Mouse (Mus musculus) layer of hippocampus, adult 18-20 months (tissue): ENCODE measurements around the gene Hist1h2ae. TPM values are rescaled to one million over a fixed set of nuclear protein-coding genes. Genes with fewer than 3 reads are reported as not detected.
"Not testable (repeated sequence)": the region's sequence is repeated elsewhere in the genome, so short reads cannot be mapped to it uniquely, and the experiment has no call there.

ENCODE experiments used
- DNase-seq, 2 experiments: peaks; one replicate each; pipeline ENCODE4 v3.0.0; 2022; ENCODE audit warnings: low spot score in 2 of 2
- long read RNA-seq: library from polyadenylated mRNA; stranded (forward); transcript quantifications from one replicate; pipeline ENCODE4 v2.0.0, GENCODE M21; 2021
- total RNA-seq, 2 experiments: library from RNA; stranded (reverse); gene quantifications; 2 replicates each; pipeline ENCODE4 v1.2.3; 2021

Gene Hist1h2ae
- total RNA-seq: 1 to 10 TPM; 3.9 to 8.2 TPM
- long read RNA-seq: 0 reads

DNA sequence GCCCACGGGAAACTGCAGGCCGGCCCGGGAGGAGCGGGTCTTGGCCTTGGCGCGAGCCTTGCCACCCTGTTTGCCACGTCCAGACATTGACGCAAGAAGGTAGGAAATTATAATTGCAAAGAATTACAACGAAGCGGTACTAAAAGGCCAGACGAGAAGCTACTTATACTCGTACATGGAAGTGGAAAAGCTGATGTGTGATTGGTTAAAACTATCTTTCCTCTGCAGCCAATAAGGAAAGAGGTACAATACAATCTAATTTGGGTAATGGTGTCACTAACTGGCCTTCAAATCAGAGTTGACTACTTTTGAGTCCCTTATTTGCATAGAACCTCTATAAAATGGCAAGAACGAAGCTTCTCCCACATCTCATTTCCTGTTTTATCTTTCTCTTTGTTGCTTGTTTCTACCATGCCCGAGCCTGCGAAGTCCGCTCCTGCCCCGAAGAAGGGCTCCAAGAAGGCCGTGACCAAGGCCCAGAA lies at the start of gene Hist1h2ae, which contains the start of gene Hist1h2bg:
Hist1h2ae (minus strand) TSS at position 199 of the 482 bp plus-strand sequence.
Hist1h2bg (plus strand) TSS at position 375 of the 482 bp plus-strand sequence.
- DNase-seq: peak; percentile 78 to 88

DNA sequence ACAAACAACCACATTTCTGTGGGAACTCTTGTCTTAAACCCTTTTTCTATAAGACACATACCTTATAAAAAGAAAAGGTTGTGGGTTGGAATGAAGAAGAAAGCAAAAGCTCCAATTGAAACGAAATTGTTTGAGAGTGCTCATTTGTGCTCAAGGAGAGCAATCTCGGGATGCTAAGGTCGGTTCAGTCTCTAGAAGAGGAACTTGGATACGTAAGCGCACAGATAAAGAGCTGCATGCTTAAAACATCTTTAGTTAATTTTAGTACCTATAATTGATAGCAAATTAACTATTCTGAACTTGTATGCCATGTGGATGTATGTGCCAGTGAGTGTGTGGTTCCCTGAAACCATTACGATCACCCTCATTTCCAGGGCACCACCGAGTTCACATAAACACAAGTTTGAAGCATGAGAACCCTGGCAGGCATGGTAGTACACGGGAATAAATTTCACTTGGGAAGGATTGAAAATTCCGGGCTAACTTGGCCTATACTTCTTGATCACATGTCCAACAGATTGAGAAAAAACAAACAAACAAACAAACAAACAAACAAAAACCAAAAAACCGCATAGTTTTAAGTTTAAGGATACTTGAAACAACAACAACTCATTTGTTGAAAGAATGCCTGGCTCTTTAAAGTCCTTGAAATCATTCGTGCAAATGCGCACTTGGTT lies 49.2 kb upstream of the Hist1h2ae start:
- DNase-seq: no peak

DNA sequence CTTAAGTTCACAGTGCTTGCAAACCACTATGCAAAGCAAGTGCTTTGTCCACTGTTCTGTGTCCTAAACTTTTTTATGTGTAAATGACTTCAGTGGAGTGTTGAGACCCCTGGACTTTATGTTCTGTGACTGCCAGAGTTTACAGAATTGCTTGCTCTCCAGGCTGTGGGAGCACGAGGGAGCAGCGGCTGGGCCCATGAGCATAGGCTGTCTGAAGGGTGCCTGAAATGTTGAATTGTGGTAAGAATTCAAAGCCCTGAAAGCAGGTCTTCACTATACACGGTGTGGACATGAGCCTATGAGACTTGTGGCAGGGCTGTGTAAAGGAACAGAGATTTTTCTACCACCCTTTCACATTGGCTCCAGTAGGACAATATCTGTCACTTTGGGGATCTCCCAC lies 40.6 kb upstream of the Hist1h2ae start:
- DNase-seq: no peak

DNA sequence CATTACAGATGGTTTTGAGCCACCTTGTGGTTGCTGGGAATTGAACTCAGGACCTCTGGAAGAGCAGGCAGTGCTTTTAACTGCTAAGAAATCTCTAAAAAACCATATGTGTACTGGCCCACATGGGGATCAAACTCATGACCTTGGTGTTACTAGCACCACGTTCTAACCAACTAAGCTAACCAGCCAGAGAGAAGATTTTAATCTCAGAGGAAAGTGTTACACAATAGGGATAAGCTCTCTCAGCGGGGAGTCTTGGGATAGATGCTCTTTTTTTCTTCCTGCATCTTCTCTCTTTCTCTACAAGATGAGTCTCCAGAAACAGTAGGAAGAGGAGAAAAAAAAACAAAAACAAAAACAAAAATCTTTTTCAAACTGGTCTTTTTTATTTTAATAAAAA lies 39.4 kb upstream of the Hist1h2ae start:
- no peak for DNase-seq

DNA sequence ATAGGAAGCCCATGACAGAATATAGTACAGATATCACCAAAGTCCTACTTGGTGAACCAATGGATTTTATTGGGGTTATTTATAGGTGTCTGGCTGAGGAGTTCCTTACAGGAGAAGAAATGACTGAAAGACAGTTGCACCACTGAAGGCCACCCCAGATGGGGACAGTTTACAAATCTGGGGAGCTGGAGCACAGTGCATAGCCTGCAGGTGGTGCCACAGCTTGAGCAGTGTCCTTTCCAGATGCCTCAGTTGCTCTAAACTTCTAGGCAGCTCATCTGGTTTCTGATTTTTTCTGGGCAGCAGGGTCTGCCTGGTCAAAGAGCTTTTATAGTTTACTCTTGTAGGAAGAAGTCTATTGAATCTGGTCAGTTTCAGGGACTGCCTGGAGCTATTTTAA lies 38.8 kb upstream of the Hist1h2ae start:
- DNase-seq: no peak

DNA sequence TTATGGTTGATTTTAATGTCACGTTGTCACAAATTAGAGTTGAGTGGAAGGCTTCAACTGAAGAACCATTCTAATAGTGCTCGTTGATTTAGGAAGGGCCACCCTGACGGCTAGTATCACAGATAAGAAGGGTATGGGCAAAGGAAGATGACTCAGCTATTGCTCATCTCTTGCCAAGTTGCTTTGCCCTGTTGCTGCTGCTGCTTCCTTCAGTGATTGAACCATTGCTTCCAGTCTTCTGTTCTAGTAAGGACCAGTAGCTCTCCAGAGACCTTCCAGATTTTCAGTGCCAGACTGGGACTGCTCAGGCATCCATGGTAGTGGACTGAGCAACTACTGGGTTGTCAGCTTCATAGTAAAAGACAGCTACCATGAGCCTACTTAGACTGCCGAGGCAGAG lies 38.2 kb upstream of the Hist1h2ae start:
- DNase-seq: no peak

DNA sequence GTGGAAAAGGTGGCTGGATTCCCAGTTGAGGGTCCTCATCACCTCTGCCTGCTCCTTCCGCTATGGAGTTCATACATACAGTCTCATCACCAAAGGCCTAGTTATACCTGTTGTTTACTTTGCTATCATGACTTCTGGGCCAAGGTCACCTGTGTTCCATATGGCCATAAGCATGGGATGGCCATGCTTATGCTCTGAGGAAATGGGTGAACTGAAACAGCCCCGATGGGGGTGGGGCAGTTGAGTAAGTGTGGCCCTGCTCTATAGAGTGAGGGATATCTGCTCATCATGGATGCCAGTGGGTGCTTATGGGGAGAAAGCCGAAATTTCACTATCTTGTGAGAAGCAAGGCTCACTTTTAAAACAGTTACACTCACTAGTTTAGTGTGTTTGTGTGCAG lies 34.0 kb upstream of the Hist1h2ae start:
- DNase-seq: no peak

DNA sequence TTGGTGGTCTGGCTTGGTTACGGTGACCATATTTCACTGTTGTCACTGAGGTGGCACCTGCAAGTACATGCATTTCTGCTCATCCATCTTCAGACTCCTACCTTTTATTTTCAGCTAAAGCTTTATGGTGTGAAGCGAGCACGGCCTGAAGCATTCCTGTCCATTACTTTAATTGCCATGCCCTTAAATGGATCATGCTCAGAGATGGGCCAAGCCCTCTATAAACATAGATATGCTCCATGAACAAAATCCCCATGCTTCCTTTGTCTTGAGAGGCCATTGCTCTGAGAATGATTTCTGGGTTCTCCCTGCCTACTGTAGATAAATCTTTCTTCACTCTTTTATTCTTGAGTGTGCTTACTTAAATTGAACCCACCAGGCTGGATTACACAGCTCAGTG lies 33.4 kb upstream of the Hist1h2ae start:
- no peak for DNase-seq

DNA sequence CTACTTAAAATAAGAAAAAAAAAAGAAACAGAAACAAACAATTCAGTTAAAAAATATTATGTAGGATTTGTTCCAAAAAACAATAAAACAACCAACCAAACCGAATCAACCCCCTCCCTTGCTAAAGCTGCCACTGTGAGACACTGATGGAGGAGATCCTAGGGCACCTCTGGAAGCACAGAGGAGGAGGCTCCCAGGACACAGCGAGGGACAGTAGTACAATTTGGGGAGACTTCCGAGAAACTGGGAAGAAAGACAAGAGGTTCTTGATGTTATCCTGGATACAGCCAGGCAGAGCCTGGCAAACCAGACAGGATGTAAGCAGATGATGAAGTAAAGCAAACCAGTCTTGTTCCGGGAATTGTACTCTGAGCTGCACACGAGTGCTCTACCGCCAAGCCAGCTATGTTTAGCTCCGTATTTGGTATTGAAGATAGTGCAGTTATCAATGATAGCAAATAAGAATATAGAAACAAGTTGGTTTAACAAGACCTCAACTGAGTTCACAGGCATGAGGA lies 32.2 kb upstream of the Hist1h2ae start:
- DNase-seq: no peak

DNA sequence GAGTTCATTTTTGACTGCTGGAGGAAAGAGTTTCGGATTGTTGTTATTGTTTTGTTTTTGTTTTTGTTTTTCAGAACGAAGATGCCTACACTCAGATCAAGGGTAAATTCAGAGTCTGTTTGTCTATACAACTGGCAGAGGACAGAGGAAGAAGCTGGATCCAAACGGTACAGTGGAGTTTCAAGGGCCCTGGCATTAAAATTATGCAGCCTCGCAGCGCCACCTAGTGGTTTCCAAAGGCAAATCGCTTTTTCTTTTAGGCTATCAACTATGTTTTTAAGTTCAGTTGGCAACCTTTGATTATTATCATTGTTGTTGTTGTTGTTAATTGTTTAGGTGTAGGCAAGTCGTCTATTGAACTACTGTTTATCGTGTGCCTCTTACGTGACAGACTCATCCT lies 26.9 kb upstream of the Hist1h2ae start:
- peak; percentile 57 to 78 for DNase-seq

DNA sequence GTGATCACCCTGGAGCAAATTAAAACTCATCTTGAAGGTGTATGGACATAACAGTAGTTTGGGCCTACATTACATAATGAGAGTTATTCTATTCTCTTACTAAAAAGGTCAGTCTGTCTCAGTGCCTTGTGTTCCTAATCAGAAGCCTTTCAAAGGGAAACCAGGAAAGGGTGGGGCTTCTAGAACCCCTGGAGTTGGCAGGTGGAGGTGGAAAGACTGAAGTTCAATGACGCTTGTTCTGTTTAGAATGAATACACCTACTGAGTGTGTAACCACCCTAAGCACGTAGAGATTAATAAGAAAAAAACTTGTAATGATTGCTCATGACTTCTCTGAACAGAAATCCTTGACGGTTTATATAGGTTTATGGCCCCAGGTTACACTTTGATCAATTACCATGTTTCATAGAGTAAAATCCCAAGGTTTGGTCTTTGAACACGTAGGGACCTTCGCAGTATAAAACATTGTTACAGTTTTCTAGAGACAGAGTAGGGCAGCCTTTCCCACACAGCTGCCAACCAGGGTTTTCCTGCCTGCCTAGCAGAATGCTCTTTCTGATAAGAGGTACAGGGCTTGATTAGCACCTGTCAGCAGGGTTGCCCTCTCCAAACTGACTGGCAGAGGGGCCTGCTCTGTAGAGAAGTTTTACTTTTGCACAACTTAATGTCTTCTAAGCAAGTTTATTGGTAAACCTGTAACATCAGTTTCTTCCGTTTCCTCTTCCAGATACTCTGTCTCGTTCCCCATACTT lies 24.8 kb upstream of the Hist1h2ae start:
- no peak for DNase-seq

DNA sequence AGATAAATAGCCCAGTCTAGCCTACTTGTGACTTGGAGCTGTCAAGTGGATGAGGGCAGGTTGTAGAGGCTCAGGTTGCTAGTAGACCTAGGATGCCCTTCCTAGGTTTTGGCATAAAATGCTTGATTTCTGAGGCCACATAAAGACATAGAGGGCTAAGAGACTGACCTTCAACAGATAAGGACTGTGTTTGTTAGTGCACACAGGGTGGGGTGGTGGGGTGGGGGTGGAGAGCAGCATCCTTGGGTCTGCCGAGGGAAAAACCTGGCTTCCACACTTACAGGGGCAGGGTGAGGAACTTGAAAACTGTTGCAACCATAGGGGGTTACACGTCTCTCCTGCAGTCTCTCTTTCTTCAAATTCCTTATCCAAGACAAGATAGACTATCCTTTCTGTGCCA lies 24.2 kb upstream of the Hist1h2ae start:
- DNase-seq: no peak

DNA sequence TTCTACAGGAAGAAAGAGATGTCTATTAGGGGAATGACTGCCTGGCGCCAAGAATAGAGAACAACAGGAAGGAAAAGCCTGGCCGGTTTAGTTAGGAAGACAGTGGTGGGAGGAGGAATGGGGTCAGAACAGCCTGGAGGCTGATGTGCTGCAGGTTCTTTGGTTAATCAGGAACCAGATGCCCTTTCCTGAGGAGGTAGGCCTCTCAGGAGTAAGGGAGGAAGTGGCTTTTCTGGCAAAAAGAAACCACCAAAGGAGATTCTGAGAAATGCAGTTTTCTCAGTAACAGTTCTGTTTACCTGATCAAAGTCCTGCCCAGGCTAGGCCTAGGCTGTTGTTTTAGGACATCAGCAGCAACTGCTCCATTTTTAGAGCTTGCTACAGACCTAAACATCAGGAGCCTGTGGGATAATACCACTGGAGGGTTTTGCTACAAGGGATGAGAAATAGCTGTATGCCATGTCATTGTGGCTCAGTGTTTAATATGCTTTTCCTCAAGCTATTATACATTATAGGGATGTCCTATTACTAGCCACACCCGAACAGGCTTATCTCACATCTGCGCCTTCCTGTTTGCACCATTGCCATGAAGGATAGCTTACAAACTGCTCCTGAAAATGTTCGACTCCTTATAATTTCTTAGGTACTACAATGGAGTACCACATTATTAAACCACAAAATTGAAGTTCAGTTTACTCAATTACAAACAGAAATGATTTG lies 22.2 kb upstream of the Hist1h2ae start:
- no peak for DNase-seq

DNA sequence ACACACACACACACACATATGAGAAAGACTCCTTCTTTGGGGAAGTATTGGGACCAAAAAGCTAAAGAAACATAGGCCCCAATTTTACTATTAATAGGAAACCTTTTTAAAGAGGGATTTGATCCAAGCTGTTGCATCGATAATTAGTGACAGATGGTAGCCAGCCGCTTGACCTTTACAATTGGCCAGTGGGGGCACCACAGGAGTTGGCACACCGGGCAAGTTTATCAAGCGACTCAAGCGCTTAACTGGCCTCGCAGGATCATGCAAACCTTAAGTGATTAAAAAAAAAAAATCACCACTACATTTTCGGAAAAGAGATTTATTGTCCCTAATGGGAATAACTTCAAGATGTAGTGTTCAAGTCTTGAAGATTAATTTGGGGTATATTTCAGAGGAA lies 21.6 kb upstream of the Hist1h2ae start:
- DNase-seq: no peak

DNA sequence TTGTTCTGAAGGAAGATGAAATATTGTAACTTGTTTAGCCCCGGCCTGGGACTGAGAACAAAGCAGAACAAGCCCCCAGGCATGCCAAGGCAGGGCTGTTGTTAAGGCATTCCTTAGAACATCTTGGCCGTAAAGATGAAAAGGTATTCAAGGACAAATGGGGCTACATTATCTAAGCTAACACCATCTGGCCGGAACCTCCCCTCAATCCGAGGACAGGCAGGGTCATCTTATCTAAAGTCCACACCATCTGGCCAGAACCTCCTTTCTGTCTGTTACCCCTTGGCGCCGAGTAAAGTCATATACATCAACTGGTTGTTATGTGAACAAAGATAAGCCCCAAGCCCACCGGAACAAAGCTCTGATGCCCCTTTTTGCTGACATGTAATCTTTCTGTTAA lies 20.9 kb upstream of the Hist1h2ae start:
- not testable (repeated sequence) for DNase-seq

DNA sequence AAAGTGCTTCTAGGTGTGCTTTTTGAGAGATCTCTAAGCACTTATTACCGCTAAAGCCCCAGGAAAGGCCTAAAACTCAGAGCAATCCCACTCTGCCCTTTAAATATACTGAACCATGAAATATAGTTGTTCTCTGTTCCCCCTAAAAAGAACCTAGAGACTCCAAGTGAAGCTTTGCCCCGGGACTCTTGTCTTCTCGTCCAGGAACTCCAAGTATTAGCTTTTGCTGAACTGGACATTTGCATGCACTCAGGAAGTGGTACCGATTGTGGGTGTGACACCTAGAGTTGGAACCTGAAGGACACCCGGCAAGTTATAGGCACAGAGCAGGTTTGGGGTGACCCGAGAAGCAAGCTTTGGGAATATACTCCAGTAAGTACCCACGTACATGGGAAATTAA lies 20.2 kb upstream of the Hist1h2ae start:
- DNase-seq: no peak

DNA sequence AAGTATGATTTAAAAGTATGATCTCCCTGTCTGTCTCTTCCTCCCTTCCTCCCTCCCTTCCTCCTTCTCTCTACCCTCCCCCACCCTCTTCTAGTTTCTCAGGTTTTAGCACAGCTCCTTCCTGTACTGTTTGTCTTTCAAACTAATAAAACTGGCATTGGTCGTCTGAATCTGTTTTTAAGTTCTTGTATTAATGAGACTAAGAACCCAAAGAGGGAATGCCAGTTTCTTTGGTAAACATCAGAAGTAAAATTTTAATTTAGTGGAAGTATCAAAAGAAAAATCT lies 15.9 kb upstream of the Hist1h2ae start:
- no peak for DNase-seq

DNA sequence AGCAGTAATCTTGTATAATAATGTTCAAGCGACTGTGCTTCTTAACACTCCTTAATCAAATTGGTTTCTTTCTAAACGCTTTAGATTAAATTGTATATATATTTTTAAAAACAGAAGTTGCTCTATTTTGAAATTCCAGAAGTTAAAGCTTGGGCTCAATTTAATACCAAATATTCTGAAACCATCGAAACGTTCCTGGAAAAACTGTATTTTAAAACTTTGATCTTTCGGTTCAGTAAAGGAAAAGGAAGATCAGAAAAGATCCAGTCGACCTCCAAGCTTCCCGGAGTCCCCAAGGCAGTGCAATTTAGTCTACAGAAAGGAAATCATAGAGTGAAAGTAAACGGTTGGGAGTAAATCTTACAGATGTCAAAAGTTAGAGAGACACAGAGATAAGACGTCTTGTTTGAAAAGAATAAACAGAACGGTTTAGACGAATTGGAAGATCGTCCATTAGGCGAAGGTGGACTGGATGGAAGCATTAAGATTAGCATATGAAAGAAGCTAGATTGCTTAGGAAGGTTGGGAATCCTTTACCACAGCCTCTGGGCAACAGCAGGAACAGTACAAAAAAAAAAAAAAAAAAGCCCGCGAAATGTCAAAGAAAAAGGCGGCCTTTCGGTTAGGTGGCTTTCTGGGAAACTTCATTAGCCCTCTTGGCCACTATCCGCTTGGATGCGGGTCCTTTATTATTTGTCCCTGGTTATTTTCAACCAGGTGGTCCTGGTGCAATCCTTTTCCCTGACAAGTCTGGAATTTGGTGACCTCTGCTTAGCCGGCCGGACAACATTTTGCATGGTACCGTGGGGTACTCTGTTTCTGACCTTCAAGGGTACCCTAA lies 15.3 kb upstream of the Hist1h2ae start:
- DNase-seq: no peak

DNA sequence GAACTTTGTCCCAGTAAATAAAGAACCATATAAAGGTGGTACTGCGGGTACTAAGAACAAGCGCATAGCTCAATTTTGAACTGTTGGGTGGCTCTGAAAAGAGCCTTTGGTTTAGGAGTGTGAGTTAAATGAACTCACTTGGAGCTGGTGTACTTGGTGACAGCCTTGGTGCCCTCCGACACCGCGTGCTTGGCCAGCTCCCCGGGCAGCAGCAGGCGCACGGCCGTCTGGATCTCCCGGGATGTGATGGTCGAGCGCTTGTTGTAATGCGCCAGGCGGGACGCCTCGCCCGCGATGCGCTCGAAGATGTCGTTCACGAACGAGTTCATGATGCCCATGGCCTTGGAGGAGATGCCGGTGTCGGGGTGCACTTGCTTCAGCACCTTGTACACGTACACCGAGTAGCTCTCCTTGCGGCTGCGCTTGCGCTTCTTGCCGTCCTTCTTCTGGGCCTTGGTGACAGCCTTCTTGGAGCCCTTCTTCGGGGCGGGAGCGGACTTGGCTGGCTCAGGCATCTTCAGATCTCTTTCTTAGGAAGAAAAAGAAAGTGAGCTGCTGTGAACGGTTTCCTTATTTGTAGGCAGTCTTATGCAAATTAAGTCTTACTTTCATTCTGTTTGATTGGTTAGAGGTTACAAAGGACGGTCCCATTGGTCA lies 14.6 kb upstream of the Hist1h2ae start:
- DNase-seq: peak; percentile 71 to 85

DNA sequence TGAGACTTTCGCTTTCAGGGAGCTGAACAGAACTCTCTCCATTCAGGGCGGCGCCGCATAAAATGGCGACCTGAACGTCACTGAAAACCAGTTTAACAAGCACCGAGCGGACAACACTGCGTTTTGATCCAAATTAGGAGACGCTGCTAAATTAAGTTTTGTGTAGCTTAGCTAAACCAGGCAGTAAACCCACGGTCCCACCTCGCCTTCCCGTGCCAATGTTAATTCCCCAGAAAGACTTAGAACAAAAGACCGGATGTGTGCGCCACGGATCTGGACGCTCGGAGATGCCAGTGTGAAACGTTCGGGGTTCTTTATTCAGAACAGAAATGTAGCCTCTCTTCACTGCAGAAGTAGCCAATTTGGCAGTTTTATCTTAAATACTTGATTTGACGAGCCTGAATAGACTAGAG lies 14.0 kb upstream of the Hist1h2ae start:
- peak; percentile 61 to 75 for DNase-seq
